12 mouse cellular contexts compared by ENCODE assay signal in genomic region chr6:7876836-7877235, GRCm38 (mm10).
"Had no signal": no experiment of that assay in that cellular context is flagged by ENCODE, and none has a peak within 500 bp of the region (broad histone marks: within the 10 kb centered on the region; RNA-seq: fewer than 3 reads in every experiment).

No protein-coding gene starts in this region.

- DNase-seq: lung, embryonic 14.5 days; lung, postnatal 10 days; lung, postnatal 4 days; midbrain, embryonic 14.5 days; retina, postnatal 1 day; right cerebral cortex, adult 18-20 months; right cerebral cortex, postnatal 25 days; right cerebral cortex, postnatal 4 days; spleen, adult 18-20 months; thymus, adult 18-20 months; thymus, postnatal 14 days; thymus, postnatal 36 days had no signal
